Mouse (Mus musculus): ENCODE results near the gene Spg7. TPM values are rescaled to one million over a fixed set of nuclear protein-coding genes. Genes with fewer than 3 reads are reported as not detected.

Gene Spg7
- polyA plus RNA-seq, 1 experiment from 2014 or later = 43.0 TPM

DNA sequence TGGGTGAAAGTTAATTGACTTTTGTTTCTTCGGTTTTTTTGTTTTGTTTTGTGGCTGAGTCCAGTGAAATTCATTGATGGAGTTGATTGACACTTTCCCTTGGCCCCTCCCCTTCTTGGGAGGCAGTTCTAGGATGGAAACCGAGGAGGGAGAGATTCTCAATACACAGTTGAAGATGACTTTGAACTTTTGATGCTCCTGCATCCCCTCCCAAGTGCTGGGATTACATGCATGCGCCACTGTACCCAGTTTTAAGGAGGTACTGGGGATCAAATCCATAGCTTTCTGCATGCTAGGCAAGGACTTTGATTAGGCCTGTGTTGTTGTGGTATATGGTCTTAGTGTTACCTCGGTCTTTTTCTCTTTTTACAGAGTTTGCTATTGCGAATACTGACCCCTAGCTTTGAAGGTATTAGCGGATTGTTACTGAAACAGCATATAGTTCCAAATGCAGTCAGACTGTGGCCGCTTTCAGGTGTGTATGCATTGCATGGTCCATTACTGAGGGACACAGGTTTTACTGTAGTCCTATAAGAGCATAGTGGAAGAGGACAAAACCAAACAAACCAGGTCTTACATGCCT lies 3.5 kb downstream of the Spg7 start:
- Histone ChIP-seq H3K4me3 (replicated peaks; ENCODE audit: low read length) (peak overlapping the region; percentile 63), H3K4me1 (ENCODE audit: control insufficient read depth, insufficient read depth, low read length) (peaks cover 15% of the 10 kb centered on the region), H3K36me3 (ENCODE audit: control insufficient read depth, insufficient read depth, low read length) (no peaks in the 10 kb centered on the region; the same call in 1 of the 2 replicates), H3K27ac (ENCODE audit: low read length) (peak overlapping the region; percentile 90), H3K4me2 (ENCODE audit: low read depth, low read length) (peak overlapping the region; percentile 73), H3K9ac (ENCODE audit: low read length) (peak overlapping the region; percentile 97), H3K27me3 (ENCODE audit: control insufficient read depth, insufficient read depth, low read length) (no peaks in the 10 kb centered on the region), H3K9me3 (replicated peaks; ENCODE audit: control insufficient read depth, low read length) (no peaks in the 10 kb centered on the region)
- WGBS = 29% methylated on average over 7 of the region's 7 CpGs
- ATAC-seq (ENCODE audit: insufficient read depth, low FRiP score) = no peak

DNA sequence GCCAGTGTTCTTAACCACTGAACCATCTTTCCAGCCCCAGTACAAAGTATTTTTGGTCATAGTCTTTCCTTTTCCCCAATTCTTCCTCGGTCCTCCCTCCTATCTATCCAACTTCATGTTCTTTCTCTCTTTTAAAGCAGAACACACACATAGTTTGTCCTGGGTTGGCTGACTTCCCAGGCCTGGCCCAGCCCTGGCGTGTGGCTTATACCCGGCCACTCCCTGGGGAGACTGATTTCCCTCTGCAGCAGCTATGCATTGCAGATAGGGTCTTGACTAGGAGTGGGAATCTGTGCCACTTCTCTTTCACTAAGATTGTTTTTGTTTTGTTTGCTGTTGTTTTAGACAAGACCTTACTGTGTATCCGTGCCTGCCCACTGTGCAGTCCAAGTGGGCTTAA lies 8.4 kb downstream of the Spg7 start:
- no peak for ATAC-seq (ENCODE audit: insufficient read depth, low FRiP score)
- Histone ChIP-seq H3K27me3 (ENCODE audit: control insufficient read depth, insufficient read depth, low read length) (no peaks in the 10 kb centered on the region), H3K27ac (ENCODE audit: low read length) (no peak overlapping the region), H3K36me3 (ENCODE audit: control insufficient read depth, insufficient read depth, low read length) (no peaks in the 10 kb centered on the region; the same call in 1 of the 2 replicates), H3K4me3 (replicated peaks; ENCODE audit: low read length) (no peak overlapping the region), H3K4me1 (ENCODE audit: control insufficient read depth, insufficient read depth, low read length) (peaks cover 9% of the 10 kb centered on the region), H3K9me3 (replicated peaks; ENCODE audit: control insufficient read depth, low read length) (no peaks in the 10 kb centered on the region), H3K9ac (ENCODE audit: low read length) (no peak overlapping the region), H3K4me2 (ENCODE audit: low read depth, low read length) (no peak overlapping the region)
- WGBS = 62% methylated on average over 4 of the region's 4 CpGs

DNA sequence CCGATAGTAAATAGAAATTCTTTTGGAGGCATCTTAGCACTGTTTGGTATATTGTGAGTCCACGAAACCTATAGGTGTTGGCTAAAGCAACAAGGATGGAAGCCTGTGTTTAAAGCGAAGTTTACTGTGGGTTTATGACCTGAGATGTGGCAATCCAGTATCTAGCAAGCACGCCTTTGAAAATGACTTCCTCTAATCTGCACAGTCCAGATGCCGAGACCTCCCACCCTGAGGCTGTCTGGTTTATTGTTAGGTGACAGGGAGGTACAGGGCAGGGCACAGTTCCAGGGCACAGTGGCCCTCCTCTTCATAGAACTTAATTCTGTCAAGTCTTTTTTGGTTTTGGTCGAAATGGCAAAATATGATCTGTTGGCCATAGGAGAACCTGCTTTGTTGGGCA lies 14.5 kb downstream of the Spg7 start:
- Histone ChIP-seq H3K36me3 (ENCODE audit: control insufficient read depth, insufficient read depth, low read length) (peaks cover 25% of the 10 kb centered on the region), H3K9ac (ENCODE audit: low read length) (no peak overlapping the region), H3K27ac (ENCODE audit: low read length) (no peak overlapping the region), H3K9me3 (replicated peaks; ENCODE audit: control insufficient read depth, low read length) (no peaks in the 10 kb centered on the region), H3K4me1 (ENCODE audit: control insufficient read depth, insufficient read depth, low read length) (no peaks in the 10 kb centered on the region), H3K4me2 (ENCODE audit: low read depth, low read length) (no peak overlapping the region), H3K4me3 (replicated peaks; ENCODE audit: low read length) (no peak overlapping the region), H3K27me3 (ENCODE audit: control insufficient read depth, insufficient read depth, low read length) (no peaks in the 10 kb centered on the region)
- 80% methylated on average over 6 of the region's 6 CpGs for WGBS
- ATAC-seq (ENCODE audit: insufficient read depth, low FRiP score) = no peak

DNA sequence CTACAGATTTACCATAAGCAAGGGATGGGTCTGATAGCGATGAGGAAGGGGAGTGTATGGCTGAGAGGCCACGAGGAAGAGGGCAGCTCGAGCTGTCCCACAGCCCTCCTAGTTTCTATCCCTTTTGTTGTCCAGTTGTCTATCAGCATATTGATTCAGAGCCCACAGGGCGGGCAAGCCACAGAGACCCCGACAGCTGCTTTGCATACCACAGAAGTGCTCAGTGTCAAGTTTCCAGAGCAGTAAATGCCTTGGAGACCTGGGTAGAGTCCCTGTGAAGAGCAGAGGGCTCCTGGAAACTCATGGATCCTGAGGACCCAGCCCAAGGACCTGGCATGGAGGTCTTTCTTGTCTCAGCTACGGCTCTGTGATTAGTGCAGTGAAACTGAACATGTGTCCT lies 20.3 kb downstream of the Spg7 start:
- 78% methylated on average over 6 of the region's 6 CpGs for WGBS
- H3K4me2 ChIP-seq (ENCODE audit: low read depth, low read length) = no peak overlapping the region
- H3K9me3 ChIP-seq (replicated peaks; ENCODE audit: control insufficient read depth, low read length) = no peaks in the 10 kb centered on the region
- H3K9ac ChIP-seq (ENCODE audit: low read length) = no peak overlapping the region
- no peak overlapping the region for H3K27ac ChIP-seq (ENCODE audit: low read length)
- H3K27me3 ChIP-seq (ENCODE audit: control insufficient read depth, insufficient read depth, low read length) = no peaks in the 10 kb centered on the region
- ATAC-seq (ENCODE audit: insufficient read depth, low FRiP score) = no peak
- no peaks in the 10 kb centered on the region for H3K4me1 ChIP-seq (ENCODE audit: control insufficient read depth, insufficient read depth, low read length)
- no peak overlapping the region for H3K4me3 ChIP-seq (replicated peaks; ENCODE audit: low read length)
- H3K36me3 ChIP-seq (ENCODE audit: control insufficient read depth, insufficient read depth, low read length) = peaks cover 20% of the 10 kb centered on the region; the same call in 1 of the 2 replicates

DNA sequence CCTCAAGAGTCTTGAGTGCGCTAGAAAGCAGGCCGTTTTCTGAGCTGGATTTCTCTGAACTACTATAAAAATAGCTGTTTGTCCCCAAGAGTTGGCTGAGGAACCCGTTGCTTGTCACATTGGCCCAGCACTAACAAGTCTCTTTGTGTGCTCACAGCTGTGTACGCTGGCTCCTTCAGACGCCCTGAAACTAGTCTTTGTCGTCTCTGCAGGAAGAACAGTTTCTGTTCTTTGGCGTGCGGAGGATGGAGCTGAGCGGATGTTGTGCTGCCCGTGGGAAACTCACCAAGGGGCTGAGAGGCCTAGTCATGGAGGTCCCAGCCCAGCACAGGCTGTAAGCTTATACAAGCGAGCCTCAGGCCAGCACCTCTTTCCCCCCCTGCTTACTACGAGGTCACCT lies 20.9 kb downstream of the Spg7 start:
- H3K4me2 ChIP-seq (ENCODE audit: low read depth, low read length) = no peak overlapping the region
- H3K36me3 ChIP-seq (ENCODE audit: control insufficient read depth, insufficient read depth, low read length) = peaks cover 21% of the 10 kb centered on the region; the same call in 1 of the 2 replicates
- H3K9me3 ChIP-seq (replicated peaks; ENCODE audit: control insufficient read depth, low read length) = no peaks in the 10 kb centered on the region
- no peak overlapping the region for H3K27ac ChIP-seq (ENCODE audit: low read length)
- no peak overlapping the region for H3K9ac ChIP-seq (ENCODE audit: low read length)
- 85% methylated on average over 12 of the region's 12 CpGs for WGBS
- no peaks in the 10 kb centered on the region for H3K27me3 ChIP-seq (ENCODE audit: control insufficient read depth, insufficient read depth, low read length)
- no peak overlapping the region for H3K4me3 ChIP-seq (replicated peaks; ENCODE audit: low read length)
- no peaks in the 10 kb centered on the region for H3K4me1 ChIP-seq (ENCODE audit: control insufficient read depth, insufficient read depth, low read length)
- no peak for ATAC-seq (ENCODE audit: insufficient read depth, low FRiP score)

DNA sequence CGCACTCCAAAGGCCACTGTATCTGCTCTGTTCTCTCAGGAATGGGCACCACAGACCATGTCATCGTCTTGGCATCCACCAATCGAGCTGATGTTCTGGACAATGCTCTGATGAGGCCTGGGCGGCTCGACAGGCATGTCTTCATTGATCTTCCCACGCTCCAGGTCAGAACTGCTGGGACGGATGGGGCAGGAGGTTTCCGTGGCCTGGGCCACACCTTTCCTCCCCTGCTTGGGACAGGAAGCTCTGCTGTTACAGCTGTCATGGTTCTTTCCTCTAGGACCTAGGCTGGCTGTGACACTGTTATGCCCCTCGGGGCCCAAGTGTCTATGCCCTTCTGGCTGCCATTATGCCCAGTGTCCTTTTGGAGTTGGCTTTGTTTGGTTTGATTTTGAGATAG lies 24.5 kb downstream of the Spg7 start:
- 84% methylated on average over 9 of the region's 9 CpGs for WGBS
- H3K9ac ChIP-seq (ENCODE audit: low read length) = no peak overlapping the region
- H3K36me3 ChIP-seq (ENCODE audit: control insufficient read depth, insufficient read depth, low read length) = peaks cover 34% of the 10 kb centered on the region
- H3K9me3 ChIP-seq (replicated peaks; ENCODE audit: control insufficient read depth, low read length) = no peaks in the 10 kb centered on the region
- H3K4me2 ChIP-seq (ENCODE audit: low read depth, low read length) = no peak overlapping the region
- no peak for ATAC-seq (ENCODE audit: insufficient read depth, low FRiP score)
- no peak overlapping the region for H3K27ac ChIP-seq (ENCODE audit: low read length)
- no peak overlapping the region for H3K4me3 ChIP-seq (replicated peaks; ENCODE audit: low read length)
- no peaks in the 10 kb centered on the region for H3K4me1 ChIP-seq (ENCODE audit: control insufficient read depth, insufficient read depth, low read length)
- H3K27me3 ChIP-seq (ENCODE audit: control insufficient read depth, insufficient read depth, low read length) = no peaks in the 10 kb centered on the region

DNA sequence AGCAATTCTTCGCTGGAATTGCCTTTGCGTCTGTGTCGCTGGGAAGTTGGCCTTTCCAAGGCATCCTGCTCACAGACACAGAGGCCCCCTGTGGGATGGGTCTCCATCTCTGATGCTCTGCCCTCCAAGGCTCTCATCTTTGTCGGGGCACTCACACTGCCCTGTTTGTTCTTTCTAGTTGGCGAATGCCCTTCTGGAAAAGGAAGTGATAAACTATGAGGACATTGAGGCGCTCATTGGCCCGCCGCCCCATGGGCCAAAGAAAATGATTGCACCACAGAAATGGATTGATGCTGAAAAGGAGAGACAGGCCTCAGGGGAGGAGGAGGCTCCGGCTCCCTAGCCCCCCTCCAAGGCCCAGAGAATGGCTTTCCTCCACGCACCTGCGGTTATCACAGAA lies 34.5 kb downstream of the Spg7 start:
- 84% methylated on average over 11 of the region's 11 CpGs for WGBS
- H3K4me1 ChIP-seq (ENCODE audit: control insufficient read depth, insufficient read depth, low read length) = no peaks in the 10 kb centered on the region

DNA sequence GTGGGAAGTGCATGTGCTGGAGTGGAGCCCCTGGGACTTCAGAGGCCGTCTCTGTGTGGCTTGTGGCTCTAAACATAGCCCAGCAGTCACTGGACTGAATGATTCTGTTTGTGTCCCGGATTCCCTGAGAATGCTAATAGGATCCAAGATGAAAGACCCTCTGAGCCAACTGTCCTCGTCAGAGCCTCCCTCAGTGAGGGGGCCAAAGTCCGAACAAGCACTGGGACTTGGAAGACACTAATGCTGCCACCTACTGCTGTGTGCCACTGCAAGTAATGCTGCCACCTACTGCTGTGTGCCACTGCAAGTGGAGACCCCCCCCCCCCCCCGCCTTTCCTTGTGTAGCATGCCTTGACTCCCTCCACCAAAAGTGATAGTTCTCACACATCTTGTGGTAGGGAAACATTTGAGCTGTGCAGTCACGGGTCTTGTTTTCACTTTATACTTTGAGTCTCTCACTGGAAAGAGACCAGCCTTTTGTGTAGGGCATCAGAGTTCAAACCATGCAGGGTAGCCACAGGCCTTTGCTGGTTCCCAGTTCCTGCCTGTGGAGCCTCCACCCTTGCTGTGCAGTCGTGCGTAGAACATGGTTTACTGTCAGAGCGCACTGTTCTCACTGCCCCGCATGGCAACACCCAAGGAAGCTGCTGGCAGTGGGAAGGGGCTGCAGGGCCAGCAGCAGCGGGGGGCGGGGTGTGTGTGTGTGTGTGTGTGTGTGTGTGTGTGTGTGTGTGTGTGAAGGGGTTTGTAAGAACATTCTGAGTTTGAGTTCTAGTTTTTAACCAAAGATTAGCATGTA lies 35.2 kb downstream of the Spg7 start:
- no peak for ATAC-seq (ENCODE audit: insufficient read depth, low FRiP score)
- no peak overlapping the region for H3K27ac ChIP-seq (ENCODE audit: low read length)

More for the DNA sequence above, 34.5 kb downstream of the Spg7 start:
- Histone ChIP-seq H3K27me3 (ENCODE audit: control insufficient read depth, insufficient read depth, low read length) (no peaks in the 10 kb centered on the region), H3K9ac (ENCODE audit: low read length) (no peak overlapping the region), H3K4me3 (replicated peaks; ENCODE audit: low read length) (no peak overlapping the region), H3K4me2 (ENCODE audit: low read depth, low read length) (no peak overlapping the region), H3K27ac (ENCODE audit: low read length) (no peak overlapping the region), H3K9me3 (replicated peaks; ENCODE audit: control insufficient read depth, low read length) (no peaks in the 10 kb centered on the region), H3K36me3 (ENCODE audit: control insufficient read depth, insufficient read depth, low read length) (peaks cover 14% of the 10 kb centered on the region)
- ATAC-seq (ENCODE audit: insufficient read depth, low FRiP score) = no peak

DNA sequence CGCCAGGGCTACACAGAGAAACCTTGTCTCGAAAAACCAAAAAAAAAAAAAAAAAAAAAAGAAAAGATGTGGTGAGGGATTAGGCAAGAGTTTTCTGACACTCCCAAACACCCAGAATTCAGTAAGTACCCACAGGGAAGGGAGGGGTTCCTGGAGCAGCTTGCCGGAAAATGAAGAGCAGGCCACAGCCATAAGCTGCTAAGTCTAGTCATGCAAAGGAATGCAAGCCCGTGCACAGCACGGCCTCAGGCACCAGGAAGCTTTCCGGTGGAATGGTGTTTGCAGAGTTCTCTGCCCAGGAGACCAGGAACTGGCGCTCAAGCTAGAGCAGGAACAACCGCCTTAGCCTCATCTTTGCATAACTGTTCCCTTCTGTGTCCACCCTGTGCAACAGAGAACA lies 37.5 kb downstream of the Spg7 start:
- Histone ChIP-seq H3K4me1 (ENCODE audit: control insufficient read depth, insufficient read depth, low read length) (peaks cover 11% of the 10 kb centered on the region; the same call in 1 of the 2 replicates), H3K4me3 (replicated peaks; ENCODE audit: low read length) (no peak overlapping the region), H3K27ac (ENCODE audit: low read length) (peak overlapping the region; percentile 72), H3K9ac (ENCODE audit: low read length) (no peak overlapping the region), H3K27me3 (ENCODE audit: control insufficient read depth, insufficient read depth, low read length) (no peaks in the 10 kb centered on the region), H3K4me2 (ENCODE audit: low read depth, low read length) (no peak overlapping the region), H3K36me3 (ENCODE audit: control insufficient read depth, insufficient read depth, low read length) (peaks cover 6% of the 10 kb centered on the region), H3K9me3 (replicated peaks; ENCODE audit: control insufficient read depth, low read length) (no peaks in the 10 kb centered on the region)
- 55% methylated on average over 8 of the region's 8 CpGs for WGBS
- peak; percentile 27; the same call in 1 of the 2 replicates for ATAC-seq (ENCODE audit: insufficient read depth, low FRiP score)

More for the DNA sequence above, 35.2 kb downstream of the Spg7 start:
- Histone ChIP-seq H3K36me3 (ENCODE audit: control insufficient read depth, insufficient read depth, low read length) (peaks cover 14% of the 10 kb centered on the region), H3K27me3 (ENCODE audit: control insufficient read depth, insufficient read depth, low read length) (no peaks in the 10 kb centered on the region), H3K4me3 (replicated peaks; ENCODE audit: low read length) (no peak overlapping the region), H3K4me2 (ENCODE audit: low read depth, low read length) (no peak overlapping the region), H3K4me1 (ENCODE audit: control insufficient read depth, insufficient read depth, low read length) (no peaks in the 10 kb centered on the region), H3K9me3 (replicated peaks; ENCODE audit: control insufficient read depth, low read length) (no peaks in the 10 kb centered on the region), H3K9ac (ENCODE audit: low read length) (no peak overlapping the region)
- WGBS = 83% methylated on average over 12 of the region's 12 CpGs
